Mouse (Mus musculus): ENCODE measurements around the gene Klhl25. TPM values are rescaled to one million over a fixed set of nuclear protein-coding genes. Genes with fewer than 3 reads are reported as not detected.

The Klhl25 gene
- polyA plus RNA-seq, 1 experiment from 2014 or later, result 22.1 TPM

GRCm38 (mm10) chr7:75820687-75821086, 27.4 kb upstream of the Klhl25 start:
- H3K4me1 ChIP-seq (ENCODE audit: control insufficient read depth, insufficient read depth, low read length), result no peaks in the 10 kb centered on the region
- H3K27ac ChIP-seq (ENCODE audit: low read depth, low read length), result no peak overlapping the region
- no peak overlapping the region for H3K4me3 ChIP-seq (ENCODE audit: low read depth, low read length)
- ATAC-seq (ENCODE audit: insufficient read depth, low FRiP score, low TSS enrichment) (no peak), DNase-seq (ENCODE audit: low spot score) (no peak)
- 89% methylated on average over 7 of the region's 7 CpGs for WGBS
- no peaks in the 10 kb centered on the region for H3K36me3 ChIP-seq (ENCODE audit: control insufficient read depth, insufficient read depth, low read length)
- no peaks in the 10 kb centered on the region for H3K27me3 ChIP-seq (ENCODE audit: control insufficient read depth, insufficient read depth, low read length)
- H3K9ac ChIP-seq (ENCODE audit: low read length), result no peak overlapping the region
- no peak overlapping the region for H3K4me2 ChIP-seq (ENCODE audit: low read depth)
- H3K9me3 ChIP-seq (ENCODE audit: control insufficient read depth, low read length), result no peaks in the 10 kb centered on the region

- Histone ChIP-seq H3K9me3 (ENCODE audit: control insufficient read depth, low read length) (no peaks in the 10 kb centered on the region), H3K36me3 (ENCODE audit: control insufficient read depth, insufficient read depth, low read length) (no peaks in the 10 kb centered on the region), H3K4me2 (ENCODE audit: low read depth) (no peak overlapping the region), H3K4me1 (ENCODE audit: control insufficient read depth, insufficient read depth, low read length) (no peaks in the 10 kb centered on the region), H3K9ac (ENCODE audit: low read length) (no peak overlapping the region), H3K27me3 (ENCODE audit: control insufficient read depth, insufficient read depth, low read length) (no peaks in the 10 kb centered on the region), H3K27ac (ENCODE audit: low read depth, low read length) (no peak overlapping the region), H3K4me3 (ENCODE audit: low read depth, low read length) (no peak overlapping the region)
- DNase-seq (ENCODE audit: low spot score), result no peak
- 84% methylated on average over 8 of the region's 8 CpGs for WGBS
- ATAC-seq (ENCODE audit: insufficient read depth, low FRiP score, low TSS enrichment), result no peak
These were observed 25.9 kb upstream of the Klhl25 start for GRCm38 (mm10) chr7:75822087-75822668.

GRCm38 (mm10) chr7:75823071-75823470, 25.0 kb upstream of the Klhl25 start:
- no peak overlapping the region for H3K27ac ChIP-seq (ENCODE audit: low read depth, low read length)
- no peaks in the 10 kb centered on the region for H3K27me3 ChIP-seq (ENCODE audit: control insufficient read depth, insufficient read depth, low read length)
- no peak overlapping the region for H3K4me3 ChIP-seq (ENCODE audit: low read depth, low read length)
- H3K9me3 ChIP-seq (ENCODE audit: control insufficient read depth, low read length), result no peaks in the 10 kb centered on the region
- 72% methylated on average over 2 of the region's 2 CpGs for WGBS
- no peak overlapping the region for H3K4me2 ChIP-seq (ENCODE audit: low read depth)
- H3K9ac ChIP-seq (ENCODE audit: low read length), result no peak overlapping the region
- ATAC-seq (ENCODE audit: insufficient read depth, low FRiP score, low TSS enrichment), result no peak
- no peaks in the 10 kb centered on the region for H3K36me3 ChIP-seq (ENCODE audit: control insufficient read depth, insufficient read depth, low read length)
- DNase-seq (ENCODE audit: low spot score), result no peak
- no peaks in the 10 kb centered on the region; the same call in 1 of the 2 replicates for H3K4me1 ChIP-seq (ENCODE audit: control insufficient read depth, insufficient read depth, low read length)

GRCm38 (mm10) chr7:75826360-75827103, 21.6 kb upstream of the Klhl25 start:
- peak; percentile 16 for DNase-seq (ENCODE audit: low spot score)
- no peak for ATAC-seq (ENCODE audit: insufficient read depth, low FRiP score, low TSS enrichment)
- H3K4me2 ChIP-seq (ENCODE audit: low read depth), result no peak overlapping the region
- H3K9ac ChIP-seq (ENCODE audit: low read length), result no peak overlapping the region
- no peak overlapping the region for H3K27ac ChIP-seq (ENCODE audit: low read depth, low read length)
- no peaks in the 10 kb centered on the region for H3K36me3 ChIP-seq (ENCODE audit: control insufficient read depth, insufficient read depth, low read length)
- H3K4me1 ChIP-seq (ENCODE audit: control insufficient read depth, insufficient read depth, low read length), result no peaks in the 10 kb centered on the region; the same call in 1 of the 2 replicates
- H3K9me3 ChIP-seq (ENCODE audit: control insufficient read depth, low read length), result no peaks in the 10 kb centered on the region
- no peaks in the 10 kb centered on the region for H3K27me3 ChIP-seq (ENCODE audit: control insufficient read depth, insufficient read depth, low read length)
- H3K4me3 ChIP-seq (ENCODE audit: low read depth, low read length), result no peak overlapping the region
- 64% methylated on average over 3 of the region's 4 CpGs for WGBS

GRCm38 (mm10) chr7:75827357-75827756, 20.8 kb upstream of the Klhl25 start:
- H3K27ac ChIP-seq (ENCODE audit: low read depth, low read length), result no peak overlapping the region
- no peaks in the 10 kb centered on the region; the same call in 1 of the 2 replicates for H3K4me1 ChIP-seq (ENCODE audit: control insufficient read depth, insufficient read depth, low read length)
- no peaks in the 10 kb centered on the region for H3K9me3 ChIP-seq (ENCODE audit: control insufficient read depth, low read length)
- whole genome bisulfite sequencing, result 96% methylated on average over 1 of the region's 1 CpGs
- no peak for DNase-seq (ENCODE audit: low spot score)
- no peak overlapping the region for H3K4me2 ChIP-seq (ENCODE audit: low read depth)
- no peaks in the 10 kb centered on the region for H3K27me3 ChIP-seq (ENCODE audit: control insufficient read depth, insufficient read depth, low read length)
- H3K36me3 ChIP-seq (ENCODE audit: control insufficient read depth, insufficient read depth, low read length), result no peaks in the 10 kb centered on the region
- no peak overlapping the region for H3K4me3 ChIP-seq (ENCODE audit: low read depth, low read length)
- no peak overlapping the region for H3K9ac ChIP-seq (ENCODE audit: low read length)
- ATAC-seq (ENCODE audit: insufficient read depth, low FRiP score, low TSS enrichment), result no peak

GRCm38 (mm10) chr7:75827850-75828249, 20.3 kb upstream of the Klhl25 start:
- no peaks in the 10 kb centered on the region for H3K9me3 ChIP-seq (ENCODE audit: control insufficient read depth, low read length)
- peak; percentile 35; the same call in 1 of the 2 replicates for ATAC-seq (ENCODE audit: insufficient read depth, low FRiP score, low TSS enrichment)
- H3K27ac ChIP-seq (ENCODE audit: low read depth, low read length), result no peak overlapping the region
- DNase-seq (ENCODE audit: low spot score), result peak; percentile 85
- 38% methylated on average over 10 of the region's 10 CpGs for WGBS
- no peak overlapping the region for H3K4me2 ChIP-seq (ENCODE audit: low read depth)
- H3K36me3 ChIP-seq (ENCODE audit: control insufficient read depth, insufficient read depth, low read length), result no peaks in the 10 kb centered on the region
- no peak overlapping the region for H3K9ac ChIP-seq (ENCODE audit: low read length)
- H3K27me3 ChIP-seq (ENCODE audit: control insufficient read depth, insufficient read depth, low read length), result no peaks in the 10 kb centered on the region
- H3K4me3 ChIP-seq (ENCODE audit: low read depth, low read length), result no peak overlapping the region
- H3K4me1 ChIP-seq (ENCODE audit: control insufficient read depth, insufficient read depth, low read length), result no peaks in the 10 kb centered on the region; the same call in 1 of the 2 replicates

- Histone ChIP-seq H3K27ac (ENCODE audit: low read depth, low read length) (no peak overlapping the region), H3K4me1 (ENCODE audit: control insufficient read depth, insufficient read depth, low read length) (no peaks in the 10 kb centered on the region; the same call in 1 of the 2 replicates), H3K27me3 (ENCODE audit: control insufficient read depth, insufficient read depth, low read length) (no peaks in the 10 kb centered on the region), H3K9ac (ENCODE audit: low read length) (no peak overlapping the region), H3K36me3 (ENCODE audit: control insufficient read depth, insufficient read depth, low read length) (no peaks in the 10 kb centered on the region), H3K9me3 (ENCODE audit: control insufficient read depth, low read length) (no peaks in the 10 kb centered on the region), H3K4me3 (ENCODE audit: low read depth, low read length) (no peak overlapping the region), H3K4me2 (ENCODE audit: low read depth) (no peak overlapping the region)
- ATAC-seq (ENCODE audit: insufficient read depth, low FRiP score, low TSS enrichment) (no peak), DNase-seq (ENCODE audit: low spot score) (no peak)
- WGBS, result 91% methylated on average over 5 of the region's 5 CpGs
These were observed 19.6 kb upstream of the Klhl25 start for GRCm38 (mm10) chr7:75828536-75828935.

GRCm38 (mm10) chr7:75830251-75831060, 17.7 kb upstream of the Klhl25 start:
- Histone ChIP-seq H3K9me3 (ENCODE audit: control insufficient read depth, low read length) (no peaks in the 10 kb centered on the region), H3K4me3 (ENCODE audit: low read depth, low read length) (no peak overlapping the region), H3K27ac (ENCODE audit: low read depth, low read length) (no peak overlapping the region), H3K27me3 (ENCODE audit: control insufficient read depth, insufficient read depth, low read length) (no peaks in the 10 kb centered on the region), H3K36me3 (ENCODE audit: control insufficient read depth, insufficient read depth, low read length) (no peaks in the 10 kb centered on the region), H3K4me1 (ENCODE audit: control insufficient read depth, insufficient read depth, low read length) (no peaks in the 10 kb centered on the region; the same call in 1 of the 2 replicates), H3K4me2 (ENCODE audit: low read depth) (no peak overlapping the region), H3K9ac (ENCODE audit: low read length) (no peak overlapping the region)
- WGBS, result 70% methylated on average over 6 of the region's 6 CpGs
- ATAC-seq (ENCODE audit: insufficient read depth, low FRiP score, low TSS enrichment) (no peak), DNase-seq (ENCODE audit: low spot score) (no peak)
